Mouse (Mus musculus) embryonic fibroblast, embryonic 13.5 days (primary cell): Measurements from ENCODE around the gene Dcps.

Experiments
- CTCF ChIP-seq: IDR thresholded peaks from 2 replicates; pipeline ENCODE4 v1.5.1; 2011; ENCODE audit warnings: mild to moderate bottlenecking, control low read depth, low read length, moderate library complexity, borderline replicate concordance; ENCODE audit not compliant: insufficient read depth
- POLR2A ChIP-seq: IDR thresholded peaks from 2 replicates; pipeline ENCODE4 v1.6.1; 2011; ENCODE audit warnings: low read depth, mild to moderate bottlenecking, control low read depth, low read length, moderate library complexity

GRCm38 (mm10) chr9:35093350-35093749, 82.5 kb downstream of the Dcps start:
- TF ChIP-seq POLR2A (no peak), CTCF (no peak)
